ENCODE assay signal across 21 mouse cellular contexts in genomic region chr2:26265095-26265494, GRCm38 (mm10). TPM values are rescaled to one million over a fixed set of nuclear protein-coding genes. Genes with fewer than 3 reads are reported as not detected.
DNase-seq lines count a peak whose midpoint lies in the region; ATAC-seq and TF ChIP-seq lines count a peak whose summit lies in the region.
"Had no signal": no experiment of that assay in that cellular context is flagged by ENCODE, and none has a peak within 500 bp of the region (broad histone marks: within the 10 kb centered on the region; RNA-seq: fewer than 3 reads in every experiment).

No protein-coding gene starts in this region.

- no peak for DNase-seq in embryonic facial prominence, embryonic 10.5 days (ENCODE audit: low spot score)
- DNase-seq in kidney, postnatal 14 days: peak; percentile 36
- no peak for DNase-seq in kidney, adult 18-20 months
- no peak for DNase-seq in stomach, postnatal 0 days (ENCODE audit: low spot score)
- DNase-seq in layer of hippocampus, adult 8-10 months (ENCODE audit: low spot score in 2 of 2): no peak
- DNase-seq: cerebellum, adult 8-10 months; gastrocnemius, postnatal 25 days; kidney, postnatal 25 days; right cerebral cortex, postnatal 14 days; thymus, postnatal 4 days had no signal

- no peaks in the 10 kb centered on the region for H3K9me3 ChIP-seq in embryonic facial prominence, embryonic 13.5 days
- H3K9me3 ChIP-seq in embryonic facial prominence, embryonic 10.5 days: no peaks in the 10 kb centered on the region
- H3K9me3 ChIP-seq in stomach, embryonic 15.5 days: no peaks in the 10 kb centered on the region
- no peaks in the 10 kb centered on the region for H3K9me3 ChIP-seq in stomach, postnatal 0 days (ENCODE audit: control insufficient read depth, low read length)
- H3K9me3 ChIP-seq: embryonic facial prominence, embryonic 12.5 days; heart, embryonic 12.5 days; midbrain, embryonic 13.5 days had no signal

- WGBS in embryonic facial prominence, embryonic 13.5 days: 60% methylated on average over 2 of the region's 2 CpGs
- 84% methylated on average over 2 of the region's 2 CpGs for WGBS in embryonic facial prominence, embryonic 10.5 days
- 69% methylated on average over 2 of the region's 2 CpGs for WGBS in stomach, embryonic 15.5 days
- WGBS in stomach, postnatal 0 days: 66% methylated on average over 2 of the region's 2 CpGs

- H3K27ac ChIP-seq in embryonic facial prominence, embryonic 13.5 days: peak overlapping the region; percentile 11; the same call in 1 of the 2 replicates
- no peak overlapping the region for H3K27ac ChIP-seq in embryonic facial prominence, embryonic 10.5 days (replicated peaks)
- H3K27ac ChIP-seq in stomach, embryonic 15.5 days: no peak overlapping the region
- no peak overlapping the region for H3K27ac ChIP-seq in stomach, postnatal 0 days (replicated peaks)
- H3K27ac ChIP-seq: embryonic facial prominence, embryonic 12.5 days; midbrain, embryonic 13.5 days had no signal

- H3K4me2 ChIP-seq in embryonic facial prominence, embryonic 13.5 days: no peak overlapping the region
- no peak overlapping the region for H3K4me2 ChIP-seq in stomach, embryonic 15.5 days
- H3K4me2 ChIP-seq in stomach, postnatal 0 days (replicated peaks; ENCODE audit: low read depth): no peak overlapping the region
- H3K4me2 ChIP-seq: embryonic facial prominence, embryonic 12.5 days; heart, embryonic 12.5 days; liver, embryonic 11.5 days; midbrain, embryonic 13.5 days had no signal

- no peak for TF ChIP-seq CTCF in stomach, postnatal 0 days (IDR thresholded peaks at IDR 0.05; ENCODE audit: low read depth)

- no peak for ATAC-seq in embryonic facial prominence, embryonic 13.5 days (ENCODE audit: insufficient number of reproducible peaks, insufficient read depth, low FRiP score, low TSS enrichment, low read depth)
- ATAC-seq in stomach, embryonic 15.5 days (ENCODE audit: insufficient read depth, low FRiP score, low read depth): 0 out of 2 replicates have a peak, but pooled peaks have one; percentile 33
- no peak for ATAC-seq in stomach, postnatal 0 days (ENCODE audit: low FRiP score, low TSS enrichment)
- ATAC-seq in inflammation-experienced regulatory T-cells, adult 6 months: no peak
- ATAC-seq: midbrain, embryonic 13.5 days had no signal

- TF ChIP-seq EP300 in stomach, postnatal 0 days (optimal IDR thresholded peaks at IDR 0.05): no peak

- H3K9ac ChIP-seq in embryonic facial prominence, embryonic 13.5 days: no peak overlapping the region
- H3K9ac ChIP-seq in stomach, embryonic 15.5 days: no peak overlapping the region
- no peak overlapping the region for H3K9ac ChIP-seq in stomach, postnatal 0 days (ENCODE audit: low read length)
- H3K9ac ChIP-seq: embryonic facial prominence, embryonic 12.5 days; heart, embryonic 12.5 days; midbrain, embryonic 13.5 days had no signal

- H3K4me1 ChIP-seq in embryonic facial prominence, embryonic 13.5 days: peaks cover 12% of the 10 kb centered on the region; the same call in 1 of the 2 replicates
- peaks cover 18% of the 10 kb centered on the region for H3K4me1 ChIP-seq in embryonic facial prominence, embryonic 10.5 days
- H3K4me1 ChIP-seq in stomach, embryonic 15.5 days: no peaks in the 10 kb centered on the region
- no peaks in the 10 kb centered on the region for H3K4me1 ChIP-seq in stomach, postnatal 0 days (replicated peaks; ENCODE audit: control insufficient read depth, insufficient read depth)
- H3K4me1 ChIP-seq: heart, embryonic 12.5 days; midbrain, embryonic 13.5 days had no signal

- no peak overlapping the region for H3K4me3 ChIP-seq in embryonic facial prominence, embryonic 13.5 days
- H3K4me3 ChIP-seq in embryonic facial prominence, embryonic 10.5 days: no peak overlapping the region
- H3K4me3 ChIP-seq in stomach, embryonic 15.5 days (replicated peaks): no peak overlapping the region
- H3K4me3 ChIP-seq in stomach, postnatal 0 days (ENCODE audit: low read depth, low read length): no peak overlapping the region
- H3K4me3 ChIP-seq: embryonic facial prominence, embryonic 12.5 days; heart, embryonic 12.5 days; midbrain, embryonic 13.5 days had no signal

- no peaks in the 10 kb centered on the region for H3K36me3 ChIP-seq in embryonic facial prominence, embryonic 13.5 days
- no peaks in the 10 kb centered on the region for H3K36me3 ChIP-seq in embryonic facial prominence, embryonic 10.5 days (replicated peaks)
- H3K36me3 ChIP-seq in stomach, embryonic 15.5 days: no peaks in the 10 kb centered on the region
- no peaks in the 10 kb centered on the region for H3K36me3 ChIP-seq in stomach, postnatal 0 days (ENCODE audit: control insufficient read depth, insufficient read depth, low read length)
- H3K36me3 ChIP-seq: embryonic facial prominence, embryonic 12.5 days; heart, embryonic 12.5 days; midbrain, embryonic 13.5 days had no signal

- no peaks in the 10 kb centered on the region for H3K27me3 ChIP-seq in embryonic facial prominence, embryonic 13.5 days
- H3K27me3 ChIP-seq in embryonic facial prominence, embryonic 10.5 days (replicated peaks; ENCODE audit: low read depth, poor library complexity, severe bottlenecking): no peaks in the 10 kb centered on the region
- no peaks in the 10 kb centered on the region for H3K27me3 ChIP-seq in stomach, embryonic 15.5 days (replicated peaks)
- H3K27me3 ChIP-seq in stomach, postnatal 0 days (ENCODE audit: control insufficient read depth, insufficient read depth, low read length): no peaks in the 10 kb centered on the region
- H3K27me3 ChIP-seq: embryonic facial prominence, embryonic 12.5 days; midbrain, embryonic 13.5 days had no signal

RNA-seq across cellular contexts. Expression of gene Qsox2, which starts 27.8 kb away (rescaled TPM):
- 14.6 and 18.3 TPM in 2 replicates for polyA plus RNA-seq in embryonic facial prominence, embryonic 13.5 days (2015; fragmentation: Nextera tagmentation; extraction: Ambion mirVana)
- polyA plus RNA-seq in embryonic facial prominence, embryonic 10.5 days (2016; fragmentation: Nextera tagmentation; extraction: Ambion mirVana): 15.7 and 18.1 TPM in 2 replicates
- polyA plus RNA-seq in stomach, embryonic 15.5 days (2015; fragmentation: Nextera tagmentation; extraction: Ambion mirVana): 26.1 and 32.4 TPM in 2 replicates
- 10.7 and 11.2 TPM in 2 replicates for polyA plus RNA-seq in stomach, postnatal 0 days (2015; fragmentation: Nextera tagmentation; extraction: Ambion mirVana)
- 1 to 10 TPM; 1.3 to 2.6 (median 1.9) TPM for polyA plus RNA-seq in inflammation-experienced regulatory T-cells, adult 6 months (2017; shearing (Covaris generic))
- 10 to 100 TPM; 22.9 to 26.5 (median 24.9) TPM for total RNA-seq in layer of hippocampus, adult 8-10 months (2022)

RNA-seq across cellular contexts. Expression of gene Ccdc187, which starts 29.3 kb away (rescaled TPM):
- 0.10 and 0.28 TPM in 2 replicates for polyA plus RNA-seq in embryonic facial prominence, embryonic 13.5 days (2015; fragmentation: Nextera tagmentation; extraction: Ambion mirVana)
- 0.03 and 0.04 TPM in 2 replicates for polyA plus RNA-seq in embryonic facial prominence, embryonic 10.5 days (2016; fragmentation: Nextera tagmentation; extraction: Ambion mirVana)
- polyA plus RNA-seq in stomach, embryonic 15.5 days (2015; fragmentation: Nextera tagmentation; extraction: Ambion mirVana): 0.57 and 0.61 TPM in 2 replicates
- polyA plus RNA-seq in stomach, postnatal 0 days (2015; fragmentation: Nextera tagmentation; extraction: Ambion mirVana): 0.21 and 0.40 TPM in 2 replicates
- polyA plus RNA-seq in inflammation-experienced regulatory T-cells, adult 6 months (2017; shearing (Covaris generic)): under 1 TPM in 1 of 3 experiments, not detected in 2; 0.04 TPM
- total RNA-seq in layer of hippocampus, adult 8-10 months (2022): 1 to 10 TPM in 3 of 4 experiments, under 1 TPM in 1; 0.47 to 1.9 (median 1.5) TPM
- total RNA-seq: common myeloid progenitor, adult 5-6 weeks; hematopoietic stem cell, adult 5-6 weeks had no signal
- polyA plus RNA-seq: liver, embryonic 11.5 days had no signal

RNA-seq across cellular contexts. Expression of gene Gpsm1, which starts 50.2 kb away (rescaled TPM):
- polyA plus RNA-seq in embryonic facial prominence, embryonic 13.5 days (2015; fragmentation: Nextera tagmentation; extraction: Ambion mirVana): 54.8 and 57.0 TPM in 2 replicates
- polyA plus RNA-seq in embryonic facial prominence, embryonic 10.5 days (2016; fragmentation: Nextera tagmentation; extraction: Ambion mirVana): 96.7 and 97.2 TPM in 2 replicates
- polyA plus RNA-seq in stomach, embryonic 15.5 days (2015; fragmentation: Nextera tagmentation; extraction: Ambion mirVana): 34.6 and 35.8 TPM in 2 replicates
- polyA plus RNA-seq in stomach, postnatal 0 days (2015; fragmentation: Nextera tagmentation; extraction: Ambion mirVana): 20.4 and 20.9 TPM in 2 replicates
- polyA plus RNA-seq in inflammation-experienced regulatory T-cells, adult 6 months (2017; shearing (Covaris generic)): 1 to 10 TPM; 3.8 to 5.0 (median 5.0) TPM
- 10 to 100 TPM; 44.1 to 48.7 (median 45.6) TPM for total RNA-seq in layer of hippocampus, adult 8-10 months (2022)

RNA-seq across cellular contexts. Expression of gene Lhx3, which starts 57.0 kb away (rescaled TPM):
- polyA plus RNA-seq in embryonic facial prominence, embryonic 13.5 days (2015; fragmentation: Nextera tagmentation; extraction: Ambion mirVana): 0.12 and 0.15 TPM in 2 replicates
- 2.6 and 3.5 TPM in 2 replicates for polyA plus RNA-seq in embryonic facial prominence, embryonic 10.5 days (2016; fragmentation: Nextera tagmentation; extraction: Ambion mirVana)
- polyA plus RNA-seq in stomach, embryonic 15.5 days (2015; fragmentation: Nextera tagmentation; extraction: Ambion mirVana): 0.08 TPM in 1 of 2 replicates, not detected in the other
- not detected in 2 replicates for polyA plus RNA-seq in stomach, postnatal 0 days (2015; fragmentation: Nextera tagmentation; extraction: Ambion mirVana)
- not detected for polyA plus RNA-seq in inflammation-experienced regulatory T-cells, adult 6 months (2017; shearing (Covaris generic))
- under 1 TPM in 3 of 4 experiments, not detected in 1; 0.27 to 0.53 (median 0.31) TPM for total RNA-seq in layer of hippocampus, adult 8-10 months (2022)
- total RNA-seq: common myeloid progenitor, adult 5-6 weeks; gastrocnemius, postnatal 25 days; hematopoietic stem cell, adult 5-6 weeks; layer of hippocampus, postnatal 10 days had no signal
- polyA plus RNA-seq: forebrain, embryonic 11.5 days; heart, embryonic 12.5 days; liver, embryonic 11.5 days had no signal
